Mouse (Mus musculus): ENCODE measurements around the gene Pdlim5.

- TF ChIP-seq CTCF (IDR thresholded peaks at IDR 0.05; ENCODE audit: extremely low read depth, insufficient read depth, insufficient read length, insufficient replicate concordance) (no peak), POLR2A (IDR thresholded peaks at IDR 0.05; ENCODE audit: low read depth, low read length) (no peak)
These were observed 85.0 kb downstream of the Pdlim5 start for GRCm38 (mm10) chr3:142310446-142310845.
